Mouse (Mus musculus) duodenum, adult 2 months (tissue): ENCODE results near the gene Trub1. TPM values are rescaled to one million over a fixed set of nuclear protein-coding genes. Genes with fewer than 3 reads are reported as not detected.

Source experiments
- polyA plus RNA-seq: library from polyadenylated mRNA; depleted of rRNA; stranded (reverse); fragments of >200 nt; gene quantifications from 2 replicates; pipeline ENCODE4 v1.2.3, GENCODE M21; 2012; ENCODE audit warnings: low replicate concordance; rRNA removed

The Trub1 gene
- polyA plus RNA-seq: 0.79 and 4.3 TPM in 2 replicates

DNA sequence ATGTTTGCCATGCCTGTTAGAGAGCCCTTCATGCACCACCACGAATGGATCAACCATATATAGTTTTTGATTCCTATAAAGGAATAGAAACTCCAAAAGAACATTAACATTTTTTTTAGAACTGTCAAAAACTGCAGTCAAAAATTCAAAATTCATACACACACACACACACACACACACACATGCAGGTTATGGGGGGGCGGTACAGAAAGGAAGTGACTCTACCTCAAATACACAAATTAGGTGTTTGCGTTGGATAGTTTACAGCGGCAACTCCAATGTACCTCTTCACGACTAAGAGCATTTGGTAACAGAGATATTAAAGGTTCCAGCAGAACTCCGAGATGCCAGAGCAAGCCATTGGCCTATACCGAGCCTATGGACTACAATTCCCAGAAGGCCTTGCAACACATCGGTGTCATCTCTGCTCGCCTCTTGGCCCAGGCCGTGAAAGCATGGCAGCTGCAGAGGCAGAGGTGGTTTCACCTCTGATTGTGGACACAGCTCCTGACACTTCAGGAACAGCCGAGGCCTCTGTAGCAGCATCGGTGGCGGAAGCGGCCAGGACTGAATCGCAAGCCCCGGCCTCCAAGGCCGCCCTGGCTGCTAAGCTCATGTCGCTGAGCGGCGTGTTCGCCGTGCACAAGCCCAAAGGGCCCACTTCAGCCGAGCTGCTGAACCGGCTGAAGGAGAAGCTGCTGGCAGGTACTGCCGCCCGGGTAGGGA, at the start of gene Trub1:
Gene Trub1 (plus strand): TSS at position 421 of the 726 bp plus-strand sequence.

Other genes with a start within 250 kb of the Trub1 start
- gene Ablim1, start 138.0 kb upstream of the Trub1 start, polyA plus RNA-seq: 19.0 and 22.0 TPM in 2 replicates
- gene Fam160b1, start 92.2 kb upstream of the Trub1 start, polyA plus RNA-seq: 6.7 and 8.5 TPM in 2 replicates
- 4.0 and 4.5 TPM in 2 replicates for gene Atrnl1, start 158.1 kb downstream of the Trub1 start, polyA plus RNA-seq